Mouse (Mus musculus) stomach, embryonic 16.5 days (tissue): Measurements from ENCODE around the gene Krit1. TPM values are rescaled to one million over a fixed set of nuclear protein-coding genes. Genes with fewer than 3 reads are reported as not detected.
"Not testable (repeated sequence)": the region's sequence is repeated elsewhere in the genome, so short reads cannot be mapped to it uniquely, and the experiment has no call there.

Experiments used
- ATAC-seq: fragments of 200-750 bp; cut with Nextera tagmentation; 2 replicates; pipeline ENCODE4 v1.8.0; 2017; ENCODE audit warnings: moderate number of reproducible peaks, moderate TSS enrichment; ENCODE audit not compliant: insufficient read depth, low FRiP score
- H3K27ac ChIP-seq: fragments of 300-500 bp; sonication (generic); 2 replicates; pipeline ENCODE4 v1.5.1; 2014; ENCODE audit warnings: low read length
- H3K27me3 ChIP-seq: fragments of 300-500 bp; sonication (generic); 2 replicates; pipeline ENCODE4 v1.6.1; 2014; ENCODE audit warnings: low read length, control low read depth, mixed read lengths; ENCODE audit not compliant: control insufficient read depth, insufficient read depth
- H3K36me3 ChIP-seq: fragments of 300-500 bp; sonication (generic); 2 replicates; pipeline ENCODE4 v1.6.1; 2014; ENCODE audit warnings: low read length; ENCODE audit not compliant: control insufficient read depth, insufficient read depth
- H3K4me1 ChIP-seq: fragments of 300-500 bp; sonication (generic); 2 replicates; pipeline ENCODE4 v1.6.1; 2014; ENCODE audit warnings: low read length, control low read depth, mixed read lengths; ENCODE audit not compliant: control insufficient read depth, insufficient read depth
- H3K4me2 ChIP-seq: fragments of 300-500 bp; sonication (generic); 2 replicates; pipeline ENCODE4 v1.6.1; 2014; ENCODE audit warnings: low read depth, low read length, mixed read lengths
- H3K4me3 ChIP-seq: fragments of 300-500 bp; sonication (generic); replicated peaks from 2 replicates; pipeline ENCODE4 v1.5.1; 2014; ENCODE audit warnings: mild to moderate bottlenecking, low read length
- H3K9ac ChIP-seq: fragments of 300-500 bp; sonication (generic); 2 replicates; pipeline ENCODE4 v1.6.1; 2014; ENCODE audit warnings: low read length
- H3K9me3 ChIP-seq: fragments of 300-500 bp; sonication (generic); replicated peaks from 2 replicates; pipeline ENCODE4 v1.6.1; 2016; ENCODE audit warnings: low read length, control low read depth; ENCODE audit not compliant: control insufficient read depth
- WGBS: fragments of 180-500 bp; shearing (Covaris S2); extraction: QIAGEN DNeasy Blood & Tissue Kit; methylation state at CpG from one replicate; pipeline ENCODE4 v1.1.7; 2014; 5-methylcytosine and 5-hydroxymethylcytosine counted together
- polyA plus RNA-seq: library from polyadenylated mRNA; unstranded; fragments of >200 nt; fragmentation: Nextera tagmentation; extraction: Ambion mirVana; gene quantifications from 2 replicates; pipeline ENCODE4 v1.2.1, GENCODE M21; 2015

The Krit1 gene
- polyA plus RNA-seq, 1 experiment from 2014 or later, result 46.3 TPM

DNA sequence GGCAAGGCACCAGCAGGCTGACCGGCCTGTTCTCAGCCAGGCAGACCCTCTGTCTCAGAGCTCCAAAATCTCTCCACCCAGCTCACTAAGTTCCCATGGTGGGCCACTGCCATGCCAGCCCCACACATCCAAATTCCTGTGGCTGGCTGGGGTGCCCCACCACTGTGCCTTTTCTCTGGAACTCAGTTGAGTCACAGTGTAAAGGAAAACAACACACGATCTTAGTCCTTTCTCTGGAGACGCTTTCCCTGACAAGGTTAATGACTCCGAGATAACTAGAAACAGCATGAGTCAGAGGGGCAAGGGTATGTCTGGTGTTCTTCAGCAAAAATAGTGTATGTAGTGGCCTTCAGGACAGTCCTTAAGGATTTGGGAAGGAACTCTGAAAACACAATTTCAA is 67.2 kb downstream of the Krit1 start:
- WGBS, result 53% methylated on average over 4 of the region's 4 CpGs
- Histone ChIP-seq H3K4me3 (no peak overlapping the region), H3K4me1 (no peaks in the 10 kb centered on the region), H3K9ac (no peak overlapping the region), H3K9me3 (no peaks in the 10 kb centered on the region), H3K4me2 (no peak overlapping the region), H3K27ac (no peak overlapping the region), H3K36me3 (no peaks in the 10 kb centered on the region), H3K27me3 (no peaks in the 10 kb centered on the region)
- ATAC-seq, result no peak

DNA sequence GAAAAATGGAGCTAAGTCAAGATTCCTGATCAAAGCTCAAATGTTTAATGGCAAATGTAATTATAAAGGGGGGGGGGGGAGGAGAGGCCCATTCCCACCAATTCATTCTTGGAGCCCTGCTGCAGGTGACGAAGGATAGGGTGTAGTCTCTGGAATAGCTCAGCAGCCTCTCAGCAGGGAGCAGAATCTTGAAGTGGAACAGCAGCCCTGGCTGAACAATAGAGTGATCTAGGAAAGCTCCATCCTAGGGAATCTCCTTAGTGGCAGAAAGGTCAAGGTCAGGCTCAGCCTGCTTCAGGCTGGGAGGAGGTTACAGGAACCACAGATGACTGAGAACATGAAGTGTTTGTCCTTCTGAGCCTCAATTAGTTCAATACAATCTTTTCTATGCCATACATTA is 69.4 kb downstream of the Krit1 start:
- H3K9ac ChIP-seq, result no peak overlapping the region
- H3K4me1 ChIP-seq, result no peaks in the 10 kb centered on the region
- no peaks in the 10 kb centered on the region for H3K9me3 ChIP-seq
- 94% methylated on average over 1 of the region's 1 CpGs for WGBS
- H3K4me2 ChIP-seq, result no peak overlapping the region
- H3K4me3 ChIP-seq, result no peak overlapping the region
- H3K36me3 ChIP-seq, result no peaks in the 10 kb centered on the region
- no peak overlapping the region for H3K27ac ChIP-seq
- ATAC-seq, result no peak
- no peaks in the 10 kb centered on the region for H3K27me3 ChIP-seq

DNA sequence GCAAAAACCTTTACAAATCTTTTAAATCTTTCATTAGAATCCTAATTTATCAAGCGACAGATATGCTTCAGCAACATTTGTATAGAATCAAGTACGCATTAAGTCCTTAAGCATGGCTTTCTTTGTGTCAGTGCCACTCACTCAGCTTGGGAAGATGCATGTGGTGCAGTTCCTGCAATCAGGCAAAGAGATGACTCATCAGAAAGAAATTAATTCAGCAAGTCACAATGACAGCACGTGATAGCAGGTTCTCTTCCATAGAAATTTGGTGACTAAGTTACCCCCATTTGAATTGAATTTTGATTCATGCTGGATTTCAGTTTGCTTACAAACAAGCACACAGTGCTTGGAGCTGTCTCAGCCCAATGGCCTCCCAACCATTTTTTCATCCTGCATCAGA is 70.5 kb downstream of the Krit1 start:
- H3K36me3 ChIP-seq, result no peaks in the 10 kb centered on the region
- no peak overlapping the region for H3K9ac ChIP-seq
- no peaks in the 10 kb centered on the region for H3K27me3 ChIP-seq
- 77% methylated on average over 3 of the region's 3 CpGs for WGBS
- no peak overlapping the region for H3K27ac ChIP-seq
- no peaks in the 10 kb centered on the region for H3K9me3 ChIP-seq
- no peaks in the 10 kb centered on the region for H3K4me1 ChIP-seq
- H3K4me3 ChIP-seq, result no peak overlapping the region
- ATAC-seq, result no peak
- H3K4me2 ChIP-seq, result no peak overlapping the region

DNA sequence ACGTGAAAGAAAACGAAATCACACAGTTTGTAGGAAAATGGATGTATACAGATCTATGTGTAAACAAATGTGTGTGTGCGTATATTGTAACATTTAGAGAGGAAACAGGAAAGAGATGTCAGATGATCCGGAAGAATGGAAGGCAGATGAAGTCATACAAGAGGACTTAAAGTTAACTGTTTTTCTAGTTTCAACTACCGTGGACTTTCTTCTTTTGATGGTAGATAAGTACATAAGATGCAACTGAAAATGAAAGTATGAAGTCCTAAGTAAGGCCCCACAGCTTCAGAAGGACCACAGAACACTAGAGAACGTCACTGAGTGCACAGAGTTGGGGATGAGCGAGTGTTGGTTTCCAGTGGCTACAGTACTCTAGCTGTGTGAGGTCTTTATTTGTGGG is 83.9 kb downstream of the Krit1 start:
- not testable (repeated sequence) for H3K9ac ChIP-seq, H3K36me3 ChIP-seq, ATAC-seq, H3K4me1 ChIP-seq, H3K4me3 ChIP-seq, H3K4me2 ChIP-seq, H3K27ac ChIP-seq, H3K27me3 ChIP-seq, H3K9me3 ChIP-seq
- 81% methylated on average over 7 of the region's 7 CpGs for WGBS

DNA sequence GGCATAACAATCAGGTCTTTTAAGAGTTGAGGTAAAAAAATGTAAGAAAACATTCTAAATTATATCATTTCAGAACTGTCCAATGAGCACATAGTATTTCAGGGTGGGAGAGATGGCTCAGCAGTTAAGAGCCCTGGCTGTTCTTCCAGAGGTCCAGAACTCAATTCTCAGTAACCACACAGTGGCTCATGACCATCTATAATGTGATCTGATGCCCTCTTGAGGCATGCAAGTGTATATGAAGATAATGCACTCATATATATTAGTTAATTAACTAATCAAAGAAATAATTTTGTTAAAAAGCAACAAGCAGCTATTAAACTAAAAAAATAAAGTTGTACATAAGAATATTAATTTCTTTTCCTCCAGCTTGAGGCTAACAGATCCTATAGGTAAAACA is 86.2 kb downstream of the Krit1 start:
- no peaks in the 10 kb centered on the region for H3K4me1 ChIP-seq
- H3K27me3 ChIP-seq, result no peaks in the 10 kb centered on the region
- no peaks in the 10 kb centered on the region for H3K9me3 ChIP-seq
- no peak overlapping the region for H3K27ac ChIP-seq
- no peak for ATAC-seq
- H3K4me3 ChIP-seq, result no peak overlapping the region
- no peak overlapping the region for H3K4me2 ChIP-seq
- no peaks in the 10 kb centered on the region for H3K36me3 ChIP-seq
- H3K9ac ChIP-seq, result no peak overlapping the region

DNA sequence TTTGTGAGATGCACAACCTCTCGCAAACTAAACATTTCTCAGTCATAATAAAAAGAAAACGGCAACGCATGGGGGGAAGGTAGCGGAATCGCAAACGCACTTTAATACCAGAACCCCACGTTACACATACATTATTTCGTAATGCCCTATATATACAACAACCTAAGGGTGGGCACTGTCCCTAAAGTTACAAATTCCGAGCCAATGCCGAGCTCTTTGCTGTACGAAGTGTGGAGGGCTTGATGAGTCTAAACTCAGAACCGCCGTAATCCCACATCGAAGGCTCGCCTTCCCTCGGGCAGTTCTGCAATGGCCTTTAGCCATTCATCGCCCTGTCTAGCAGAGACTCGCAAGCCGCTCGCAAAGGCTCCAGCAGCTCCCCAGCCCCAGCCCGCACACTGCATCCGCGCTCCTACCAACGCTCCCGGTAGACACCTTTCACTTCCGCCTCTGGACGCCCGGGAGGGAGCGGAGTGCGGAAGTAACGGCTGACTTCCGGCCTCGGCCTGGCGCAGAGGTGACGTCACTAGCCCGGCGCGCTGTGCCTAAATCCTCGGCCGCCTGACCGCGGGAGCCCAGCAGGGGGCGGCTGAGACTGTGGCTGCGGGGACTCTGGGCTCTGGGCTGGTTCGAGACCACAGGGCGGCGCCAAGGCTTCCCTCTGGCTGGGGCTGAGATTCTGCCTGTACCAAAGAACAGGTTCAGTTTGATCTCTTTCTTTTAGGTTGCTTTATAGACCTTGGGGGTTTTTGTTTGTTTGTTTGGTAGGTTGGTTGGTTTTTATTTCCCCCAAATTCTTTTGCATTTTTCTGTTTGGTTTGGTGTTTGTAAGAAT is 90.7 kb downstream of the Krit1 start, which contains the start of gene Mterf1a:
Gene Mterf1a, minus strand, starts transcription at position 475 of the 835 bp plus-strand sequence.
- H3K36me3 ChIP-seq, H3K27ac ChIP-seq, H3K27me3 ChIP-seq, H3K4me1 ChIP-seq, H3K9me3 ChIP-seq: not testable (repeated sequence)
- Histone ChIP-seq H3K4me2 (peak within 1 kb of the TSS; percentile 66), H3K4me3 (peak within 1 kb of the TSS; percentile 47), H3K9ac (peak within 1 kb of the TSS; percentile 66)
- WGBS, result 0% methylated on average over 6 of the region's 47 CpGs
- ATAC-seq, result peak; percentile 99

DNA sequence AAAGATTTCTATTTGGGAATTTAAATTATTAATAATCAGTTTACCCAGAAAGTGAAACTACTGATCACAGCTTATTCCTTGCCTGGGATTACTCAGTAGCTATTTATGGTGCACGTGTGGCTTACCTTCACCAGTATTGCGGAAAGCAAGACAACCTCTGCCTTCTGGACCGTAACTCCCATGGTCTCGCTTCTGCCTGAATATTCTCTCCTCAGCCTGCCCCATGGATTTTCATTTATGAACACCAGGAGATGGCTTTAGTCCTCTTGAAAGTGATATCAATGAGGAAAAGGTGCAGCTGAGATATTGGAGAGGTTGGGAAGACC is 91.3 kb downstream of the Krit1 start:
- not testable (repeated sequence) for H3K9ac ChIP-seq, H3K36me3 ChIP-seq, H3K4me3 ChIP-seq, H3K27ac ChIP-seq, H3K9me3 ChIP-seq, ATAC-seq, H3K4me1 ChIP-seq, H3K4me2 ChIP-seq, H3K27me3 ChIP-seq
- 94% methylated on average over 4 of the region's 4 CpGs for WGBS

Other genes with a start within 250 kb of the Krit1 start
- 2.4 and 3.5 TPM in 2 replicates for gene 1700109H08Rik, start 231.6 kb upstream of the Krit1 start, polyA plus RNA-seq
- 10.8 and 16.1 TPM in 2 replicates for gene Pex1, start 207.1 kb upstream of the Krit1 start, polyA plus RNA-seq
- gene Rbm48, start 206.6 kb upstream of the Krit1 start, polyA plus RNA-seq, result 10.0 and 12.3 TPM in 2 replicates
- gene Tmbim7, start 152.0 kb upstream of the Krit1 start, polyA plus RNA-seq, result not detected in 2 replicates
- 45.7 and 46.0 TPM in 2 replicates for gene Gatad1, start 146.0 kb upstream of the Krit1 start, polyA plus RNA-seq
- gene Ankib1, start 259 bp upstream of the Krit1 start, polyA plus RNA-seq, result 6.3 and 7.7 TPM in 2 replicates
- gene Lrrd1, start 42.0 kb downstream of the Krit1 start, polyA plus RNA-seq, result not detected in 2 replicates
- gene Mterf1a, start 90.7 kb downstream of the Krit1 start, polyA plus RNA-seq, result 8.9 and 9.1 TPM in 2 replicates
- 123 and 137 TPM in 2 replicates for gene Akap9, start 124.9 kb downstream of the Krit1 start, polyA plus RNA-seq